Mouse (Mus musculus) ovary, postnatal 36 days (tissue): ENCODE data around the gene Kcnip4.

ENCODE experiments used
- DNase-seq: peaks from one replicate; pipeline ENCODE4 v3.0.0; 2022; ENCODE audit warnings: low spot score, mixed read lengths

The Kcnip4 gene

DNA sequence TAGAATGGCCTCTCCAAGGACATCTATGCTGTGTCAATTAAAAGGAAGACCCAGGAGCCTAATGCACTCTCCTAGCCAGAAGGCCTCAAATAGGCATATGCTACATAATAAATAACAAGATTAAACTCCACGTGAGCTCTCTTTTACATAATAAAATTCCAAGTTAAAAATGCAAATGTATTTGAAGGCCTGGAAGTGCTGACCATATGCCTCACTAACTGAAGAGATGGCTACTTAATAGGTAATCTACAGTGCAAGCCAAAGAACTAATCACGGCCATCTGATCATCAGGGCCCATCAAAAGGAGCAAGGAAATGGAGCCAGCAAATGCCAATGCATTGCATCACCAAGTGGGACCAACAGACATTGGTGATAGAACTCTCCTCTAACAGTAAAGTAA, 277.6 kb downstream of the Kcnip4 start:
- DNase-seq, result no peak

DNA sequence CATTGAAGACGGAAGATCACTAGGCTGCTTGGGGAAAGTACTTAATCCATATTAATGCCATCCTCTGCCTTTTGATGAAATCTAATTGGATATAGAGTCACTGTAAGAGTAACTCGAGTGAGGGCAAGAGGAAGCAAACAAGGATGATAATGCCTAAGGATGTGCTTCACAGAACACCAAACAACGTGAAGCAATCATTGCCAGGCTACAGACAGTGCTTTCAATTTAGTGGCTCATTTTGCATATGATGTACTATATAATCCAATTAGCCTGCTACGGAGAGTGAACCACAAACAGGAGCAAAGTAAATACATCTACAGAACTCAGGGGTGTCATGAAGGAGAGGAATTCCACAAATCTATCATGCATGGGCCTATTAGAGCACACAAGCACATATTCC, 280.3 kb downstream of the Kcnip4 start:
- DNase-seq, result no peak

DNA sequence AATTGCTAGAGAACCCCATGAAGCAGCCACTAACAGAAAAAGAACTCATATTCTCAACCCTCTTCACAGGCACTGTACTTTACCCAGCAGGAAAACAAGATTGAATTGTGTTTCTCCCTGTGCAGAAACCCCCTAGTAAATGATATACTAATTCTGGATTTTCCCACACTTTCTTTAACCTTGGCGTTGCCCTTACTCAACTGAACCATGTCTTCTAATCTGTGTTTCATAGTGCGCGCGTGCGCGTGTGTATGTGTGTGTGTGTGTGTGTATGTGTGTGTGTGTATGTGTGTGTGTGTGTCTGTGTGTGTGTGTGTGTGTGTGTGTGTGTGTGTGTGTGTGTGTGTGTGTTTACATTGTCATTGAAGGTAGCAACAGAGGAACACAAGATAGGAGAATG, 283.0 kb downstream of the Kcnip4 start:
- DNase-seq, result no peak

DNA sequence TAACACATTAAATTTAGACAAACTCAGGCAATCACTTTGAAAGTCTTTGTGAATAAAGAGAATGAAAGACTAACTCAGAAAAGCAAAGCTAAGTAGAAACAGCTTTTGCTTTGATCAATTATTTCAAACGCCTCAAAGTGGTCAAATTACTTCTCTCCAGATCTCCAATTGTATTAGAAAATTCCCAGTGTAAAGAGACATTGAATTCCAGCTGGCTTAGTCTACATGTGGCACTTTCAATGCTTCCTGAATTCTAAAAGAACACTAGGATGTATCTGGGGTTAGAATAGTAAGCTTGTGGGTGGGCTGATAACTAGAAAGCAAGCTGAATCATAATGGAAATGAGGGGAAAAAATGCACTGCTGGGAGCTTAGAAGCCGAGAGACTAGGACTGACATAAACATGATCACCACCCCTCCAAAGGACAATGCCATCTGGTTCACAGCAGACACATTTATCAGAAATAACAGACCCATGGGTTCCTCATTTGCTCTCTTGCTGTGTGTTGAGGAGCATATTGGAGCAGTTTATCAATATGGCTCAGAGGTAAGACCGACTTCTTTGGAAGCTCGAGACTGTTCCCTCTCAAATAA, 323.4 kb downstream of the Kcnip4 start:
- no peak for DNase-seq

DNA sequence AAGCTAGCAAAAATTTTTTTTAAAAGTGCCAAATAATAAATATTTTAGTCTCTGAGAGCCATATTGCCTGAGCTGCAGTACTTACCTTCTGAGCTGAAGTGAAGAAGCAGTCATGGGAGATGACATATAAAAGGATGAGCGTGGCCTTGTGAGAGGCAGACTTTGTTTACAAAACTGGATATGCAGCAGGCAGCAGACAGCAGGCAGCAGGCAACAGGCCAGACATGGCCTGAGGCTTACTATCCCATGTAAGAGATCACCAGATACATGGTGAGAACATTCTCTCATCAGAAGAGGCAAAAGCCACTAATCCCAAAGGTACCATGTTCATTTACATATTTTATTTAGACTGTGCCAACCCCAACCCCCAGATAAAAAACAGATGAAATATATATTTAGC, 336.5 kb downstream of the Kcnip4 start:
- DNase-seq, result no peak

DNA sequence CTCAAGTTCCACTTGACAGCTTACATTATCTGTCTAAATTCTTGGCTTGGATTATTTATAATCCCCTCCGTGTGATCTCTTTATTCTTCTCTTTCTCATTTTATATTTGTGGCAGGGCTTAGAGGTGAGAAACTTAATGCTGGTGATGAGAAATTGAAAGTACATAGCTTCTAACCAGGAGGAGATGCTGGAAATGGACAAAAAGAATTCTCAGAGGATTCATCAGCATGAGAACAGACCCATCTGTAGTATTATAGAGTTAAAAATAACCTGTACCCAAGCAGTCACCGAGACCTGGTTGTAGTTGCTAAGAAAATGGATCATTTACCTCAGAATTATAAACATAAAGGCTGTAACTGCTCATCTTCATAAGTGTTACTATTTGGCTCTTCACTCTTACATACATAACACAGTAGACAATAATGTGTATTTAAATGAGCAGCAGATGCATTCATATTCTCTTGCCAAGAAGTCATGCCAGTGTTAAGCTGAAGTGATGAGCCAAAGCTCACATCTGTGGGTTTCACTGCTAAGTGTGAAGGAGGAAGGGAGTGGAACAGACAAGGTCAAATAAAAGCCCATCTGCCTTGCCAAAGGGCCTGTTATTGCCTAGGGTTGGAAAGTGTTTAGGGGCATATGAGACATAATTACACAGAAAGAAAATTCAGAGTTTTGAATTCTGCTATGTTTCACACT, 374.4 kb downstream of the Kcnip4 start:
- no peak for DNase-seq

DNA sequence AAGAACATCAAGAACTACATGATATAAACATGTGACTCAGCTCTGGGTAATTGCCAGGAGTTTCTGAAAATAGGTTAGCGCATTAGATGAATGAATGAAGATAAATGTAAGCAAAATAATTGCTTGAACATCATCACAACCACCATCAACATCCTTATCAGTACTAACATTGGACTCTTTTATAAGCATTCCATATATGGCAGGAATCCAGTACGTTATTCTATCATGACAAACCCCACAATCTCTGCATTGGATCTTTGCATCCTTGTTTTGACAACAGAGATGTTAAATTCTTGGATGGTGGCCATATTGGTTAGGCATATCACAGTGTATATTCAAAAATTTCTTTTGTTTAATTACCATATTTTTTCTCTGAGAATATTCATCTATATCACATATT, 375.0 kb downstream of the Kcnip4 start:
- no peak for DNase-seq

DNA sequence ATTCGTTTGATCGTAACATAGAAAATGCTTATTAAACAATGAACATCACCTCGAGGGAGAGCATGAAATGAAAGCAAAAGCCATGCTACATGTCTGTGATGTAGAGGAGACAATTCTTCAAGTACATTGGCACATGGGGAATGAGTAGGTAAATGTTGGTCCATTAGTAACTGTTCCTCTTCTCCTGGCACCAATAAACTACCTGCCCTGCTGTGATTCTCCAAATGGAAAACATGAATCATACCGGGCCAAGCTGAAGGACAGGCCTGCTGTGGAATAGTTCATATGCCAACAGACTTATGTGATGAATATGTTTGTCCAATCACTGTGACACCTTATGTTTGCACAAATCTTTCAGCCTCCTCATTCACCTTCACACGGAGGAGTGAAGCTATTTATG, 429.3 kb downstream of the Kcnip4 start:
- no peak for DNase-seq

DNA sequence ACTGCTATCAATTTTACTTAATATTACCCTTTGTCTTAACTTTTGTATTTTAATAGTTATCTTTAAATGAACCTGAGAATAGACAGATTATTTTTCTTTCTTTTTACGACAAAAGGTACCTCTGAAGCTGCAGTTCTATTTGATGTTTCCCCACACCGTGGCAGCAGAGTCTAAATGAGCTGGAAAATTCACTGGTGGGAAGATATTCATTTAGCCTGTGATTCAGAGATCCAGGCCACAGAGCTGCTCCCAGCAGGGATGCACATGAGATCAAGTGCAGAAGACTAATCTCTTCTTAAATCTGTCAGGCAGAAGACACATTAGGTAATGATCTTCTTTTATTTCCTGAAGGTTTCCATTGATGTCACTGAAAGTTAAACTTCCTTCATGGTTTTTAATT, 429.8 kb downstream of the Kcnip4 start:
- no peak for DNase-seq

DNA sequence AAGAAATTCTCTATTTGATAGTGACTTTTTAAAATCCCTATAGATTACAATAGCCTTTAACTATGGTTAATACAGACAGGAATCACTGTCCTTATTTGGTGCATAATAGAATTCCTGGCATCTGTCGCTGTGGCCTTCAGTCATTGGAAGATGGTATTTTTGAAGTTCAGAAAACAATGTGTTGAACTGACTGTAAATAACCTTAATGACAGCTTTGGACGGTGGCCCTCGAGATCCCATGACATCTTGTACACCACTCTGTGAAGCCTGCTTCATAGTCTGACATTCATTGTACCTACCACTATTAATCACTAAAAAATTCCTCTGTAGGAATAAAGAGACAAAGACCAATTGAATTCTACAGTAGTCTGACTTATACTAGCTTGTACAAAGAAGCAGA, 430.4 kb downstream of the Kcnip4 start:
- DNase-seq, result no peak

DNA sequence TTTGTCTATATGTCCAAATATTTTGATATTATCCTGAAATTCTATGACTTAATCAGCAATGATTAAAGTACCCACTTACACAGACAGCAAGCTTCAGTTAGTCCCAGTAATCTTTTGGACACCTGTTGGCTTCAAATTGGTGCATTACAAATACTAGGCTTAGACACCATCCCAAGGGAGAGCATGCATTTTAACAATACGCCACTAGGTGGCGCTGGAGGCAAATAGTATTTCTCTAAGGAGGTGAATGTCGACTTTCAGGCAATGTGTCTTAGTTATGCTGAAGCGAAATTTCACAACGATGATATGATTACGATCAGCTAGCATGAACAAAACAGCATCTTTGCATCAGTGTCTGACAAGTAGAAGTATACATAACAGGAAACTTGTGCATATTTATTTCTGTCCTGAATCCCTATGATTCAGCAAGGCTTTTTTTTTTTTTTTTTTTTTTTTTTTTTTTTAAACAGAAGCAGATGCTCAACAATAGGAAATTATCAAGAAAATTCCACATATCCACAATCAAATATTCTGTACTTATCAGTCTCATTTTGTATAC, 434.5 kb downstream of the Kcnip4 start:
- DNase-seq, result peak; percentile 57

DNA sequence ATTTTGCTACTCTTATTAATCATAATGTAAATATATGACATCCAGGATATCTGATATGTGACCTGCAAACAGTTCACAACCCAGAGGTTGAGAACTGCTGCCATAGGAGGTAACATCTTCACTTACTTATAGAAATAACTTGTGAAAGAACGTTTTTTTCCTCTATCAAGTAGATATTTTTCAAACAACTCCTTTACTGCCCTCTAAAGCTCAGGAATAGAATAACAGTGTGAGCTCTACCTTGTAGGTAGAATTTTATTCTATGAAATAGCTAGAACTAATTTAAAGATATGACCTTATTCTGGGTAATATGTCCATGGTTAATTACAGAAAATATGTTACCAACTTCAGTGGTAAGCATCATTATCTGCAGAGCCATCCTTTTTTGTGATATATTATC, 459.1 kb downstream of the Kcnip4 start:
- no peak for DNase-seq

DNA sequence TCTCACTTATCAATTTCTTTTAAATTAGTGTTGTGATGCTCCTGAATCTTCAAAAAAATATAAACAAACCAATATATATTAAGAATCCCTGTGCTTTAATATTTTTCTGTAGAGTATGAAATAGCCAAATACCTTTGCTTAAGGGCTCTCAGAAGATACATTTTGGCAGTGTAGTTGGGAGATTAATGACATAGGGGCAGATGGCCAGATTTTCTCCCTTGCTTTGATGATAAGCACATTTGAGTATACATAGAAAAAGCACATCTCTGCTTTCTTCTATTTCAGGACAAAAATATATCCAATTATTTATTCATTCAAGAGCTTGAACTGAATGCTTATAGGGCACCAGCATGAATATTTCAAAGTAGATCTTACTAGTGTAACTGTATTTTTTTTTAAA, 465.8 kb downstream of the Kcnip4 start:
- DNase-seq, result no peak

DNA sequence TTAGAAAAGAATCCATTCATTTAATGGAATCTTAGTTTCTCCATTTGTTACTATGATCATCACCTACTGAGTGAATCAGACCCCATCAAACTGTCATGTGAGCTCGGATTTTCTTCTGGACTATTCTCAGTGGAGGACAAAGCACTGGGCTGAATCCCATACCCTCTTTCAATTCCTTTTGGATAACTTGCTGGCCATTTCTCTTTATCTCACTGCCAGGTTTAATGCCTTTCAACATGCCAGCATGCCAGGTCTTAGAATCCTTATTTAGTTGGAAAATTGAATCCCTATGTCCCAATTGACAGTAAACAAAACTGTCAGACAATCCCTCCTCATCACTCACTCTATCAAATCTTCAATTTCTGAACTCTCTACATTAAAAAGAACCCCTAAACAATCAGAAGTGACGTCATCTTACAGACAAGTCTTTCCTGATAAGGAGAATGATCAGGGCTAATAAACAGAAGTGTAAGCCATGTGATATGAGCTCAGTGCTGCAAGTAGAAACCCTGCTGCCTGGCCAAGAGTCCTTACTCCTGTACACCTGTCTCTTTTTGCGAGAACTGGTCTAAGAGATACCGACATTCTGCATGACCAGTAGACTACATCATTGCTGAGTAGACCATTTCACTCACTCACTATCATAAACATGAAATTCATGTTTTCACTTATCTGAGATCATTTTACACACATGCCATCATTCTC, 466.9 kb downstream of the Kcnip4 start:
- DNase-seq, result no peak

DNA sequence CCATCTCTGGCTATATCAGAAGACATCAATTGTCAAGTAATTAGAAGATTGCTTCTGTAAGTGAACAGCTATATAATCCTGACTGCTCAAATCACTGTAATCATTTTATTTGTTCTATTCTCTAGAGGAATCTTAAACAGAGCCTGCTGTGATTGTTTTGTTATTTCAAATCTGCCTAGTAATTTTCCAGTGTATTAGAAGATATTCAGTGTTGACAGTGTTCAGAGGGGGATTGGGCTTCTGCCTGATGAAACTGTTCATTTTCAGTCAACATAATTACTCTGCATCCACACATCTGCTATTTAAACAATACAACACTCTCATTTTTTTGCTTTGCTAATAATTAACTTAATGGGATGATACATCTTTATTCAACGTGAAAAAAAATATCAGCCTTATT, 476.7 kb downstream of the Kcnip4 start:
- no peak for DNase-seq

DNA sequence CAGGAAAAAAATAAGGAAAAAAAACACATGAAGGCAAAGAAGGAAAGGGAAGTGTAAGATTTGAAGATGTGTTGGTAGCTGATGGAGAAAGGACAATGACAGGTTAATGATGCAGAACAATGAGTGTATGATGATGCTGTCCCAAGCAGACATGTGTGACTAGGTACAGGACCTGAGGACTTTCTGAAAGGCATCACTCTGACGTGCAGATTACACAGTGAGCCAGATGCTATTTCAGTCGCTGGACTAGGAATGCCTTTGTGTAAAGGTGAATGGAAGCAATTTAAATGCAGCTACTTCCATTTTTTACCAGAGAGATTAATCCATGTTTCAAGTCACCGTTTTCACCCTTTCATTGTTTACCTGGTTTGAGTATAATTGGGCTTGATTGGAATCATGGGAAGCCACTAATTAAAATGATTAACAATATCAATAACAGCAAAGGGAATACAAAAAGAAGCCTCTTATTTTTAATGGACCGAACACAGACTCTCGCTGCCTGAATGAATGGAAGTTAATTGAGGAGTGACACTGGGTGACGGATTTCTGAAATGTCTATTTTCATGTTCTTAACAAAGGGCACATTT, 483.4 kb downstream of the Kcnip4 start:
- no peak for DNase-seq

DNA sequence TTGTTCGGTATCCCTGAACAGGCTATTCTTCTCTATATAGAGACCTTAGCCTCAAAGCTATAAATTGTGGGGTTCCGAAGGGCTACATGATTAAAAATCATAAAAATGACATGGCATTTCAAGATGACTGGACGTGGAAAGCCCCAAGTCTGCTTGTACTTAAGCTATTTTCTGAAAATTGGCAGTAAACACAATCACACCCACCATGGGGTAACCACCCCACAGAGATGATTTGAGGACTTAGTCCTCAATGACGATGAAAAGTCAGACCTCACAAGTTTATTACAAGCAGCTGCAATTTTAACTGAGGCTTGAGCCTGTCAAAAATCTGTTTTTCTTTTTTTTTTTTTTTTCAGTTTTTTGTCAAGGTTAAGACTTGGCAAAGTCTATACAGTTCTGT, 527.3 kb downstream of the Kcnip4 start:
- DNase-seq, result no peak

DNA sequence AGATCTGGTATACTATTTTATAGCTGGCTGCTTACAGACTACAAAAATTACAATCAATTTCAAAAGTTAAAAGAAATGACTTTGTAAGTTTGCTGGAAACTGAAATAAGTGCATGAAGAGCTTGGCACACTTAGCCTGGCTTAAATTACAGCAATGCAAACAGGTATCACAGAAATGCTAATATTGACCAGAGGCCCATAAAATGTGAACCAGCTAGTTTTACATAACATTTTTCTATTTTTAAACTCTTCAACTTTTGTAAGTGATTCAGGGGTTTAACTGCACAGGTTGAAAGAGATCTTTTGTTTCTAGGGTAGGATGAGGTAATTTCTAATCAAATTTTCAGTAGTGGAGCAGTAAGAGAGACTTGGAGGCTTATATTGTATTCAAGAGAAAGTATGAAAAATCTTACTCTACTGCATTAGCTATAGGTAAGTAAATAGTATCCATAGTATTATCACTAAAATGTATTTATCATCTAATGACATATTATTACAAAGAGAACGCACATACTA, 535.5 kb downstream of the Kcnip4 start:
- no peak for DNase-seq

DNA sequence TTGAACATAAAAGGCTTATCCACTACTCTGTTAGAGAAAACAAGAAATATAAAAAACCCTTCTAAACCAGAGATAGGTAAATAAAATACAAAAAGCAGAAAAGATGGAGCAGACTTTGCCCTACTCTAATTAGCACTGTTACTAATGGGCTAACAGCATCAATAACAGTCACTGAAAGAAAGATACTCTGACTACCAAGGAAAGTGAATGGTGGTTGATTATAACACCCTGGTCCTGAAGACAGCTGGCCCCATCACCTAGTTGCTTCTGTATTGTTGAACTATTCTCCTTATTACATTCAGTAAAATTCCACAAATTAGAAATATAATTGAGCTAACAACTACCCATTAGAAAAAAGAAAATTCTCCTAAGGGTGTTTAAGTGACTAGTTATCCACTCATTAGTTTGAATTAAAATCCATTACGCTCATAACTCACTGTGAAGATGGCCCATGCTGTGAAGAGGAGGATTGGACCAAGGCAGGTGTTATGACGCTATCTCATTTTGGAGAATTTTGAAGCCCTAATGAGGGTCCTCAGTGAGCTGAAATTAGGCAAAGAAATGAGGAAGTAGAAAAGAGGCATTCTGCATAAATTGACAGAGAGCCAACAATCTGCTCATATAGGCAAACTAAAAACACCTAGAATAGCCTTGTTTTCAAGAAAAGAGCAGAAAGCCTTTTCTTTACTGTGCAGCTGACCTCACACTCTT, 582.2 kb downstream of the Kcnip4 start:
- DNase-seq, result no peak

DNA sequence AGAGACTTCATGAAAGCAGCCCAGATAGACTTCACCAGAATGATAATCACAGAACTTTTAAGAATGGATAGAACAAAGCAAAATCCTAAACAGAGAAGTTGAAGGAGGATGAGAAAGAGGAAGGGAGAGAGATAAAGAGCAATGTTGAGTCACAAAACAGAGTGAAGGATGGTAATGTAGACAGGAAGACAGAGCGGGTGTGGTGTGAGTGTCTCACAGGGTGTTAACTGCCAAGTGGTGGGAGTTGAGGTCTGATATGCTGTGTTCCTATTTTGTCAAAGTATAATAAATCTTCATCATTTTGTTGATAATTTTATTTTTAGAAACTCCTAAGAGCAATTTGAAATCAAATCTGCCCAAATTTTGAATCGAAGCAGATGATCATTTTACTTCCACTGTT, 592.8 kb downstream of the Kcnip4 start:
- no peak for DNase-seq

DNA sequence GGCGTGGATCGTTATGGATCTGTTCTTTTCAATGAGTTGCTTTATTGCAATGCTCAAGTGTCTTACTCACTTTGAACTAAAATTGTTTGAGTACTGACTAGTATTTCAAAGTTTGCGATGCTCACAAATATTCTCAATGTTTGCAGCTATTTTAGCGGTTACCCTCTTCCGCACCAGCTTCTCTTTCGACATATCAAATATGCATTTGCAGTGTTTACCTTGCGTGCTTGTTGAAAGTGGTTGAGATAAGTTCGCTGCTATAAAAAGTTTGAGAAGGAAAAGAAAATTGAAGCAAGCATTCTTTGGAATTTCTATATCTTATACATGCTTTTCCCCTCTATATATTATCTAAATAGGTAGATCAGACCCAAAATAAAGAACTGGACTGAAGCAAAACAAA, 634.5 kb downstream of the Kcnip4 start:
- no peak for DNase-seq
